Mouse (Mus musculus): ENCODE measurements around the gene Ccnl1.

Gene Ccnl1

GRCm38 (mm10) chr3:65959416-65960001 is 1.5 kb upstream of the Ccnl1 start:
- in situ Hi-C loops (cut with MboI, MseI): loop anchor here (25.0 kb wide), 1 partner anchor 1997 kb away; the partner anchor contains the start of gene Slc33a1

- in situ Hi-C loops (cut with MboI, MseI): loop anchor here (25.0 kb wide), 1 partner anchor 1997 kb away; the partner anchor contains the start of gene Slc33a1
Measured at GRCm38 (mm10) chr3:65958840-65959185, 764 bp upstream of the Ccnl1 start.

DNA sequence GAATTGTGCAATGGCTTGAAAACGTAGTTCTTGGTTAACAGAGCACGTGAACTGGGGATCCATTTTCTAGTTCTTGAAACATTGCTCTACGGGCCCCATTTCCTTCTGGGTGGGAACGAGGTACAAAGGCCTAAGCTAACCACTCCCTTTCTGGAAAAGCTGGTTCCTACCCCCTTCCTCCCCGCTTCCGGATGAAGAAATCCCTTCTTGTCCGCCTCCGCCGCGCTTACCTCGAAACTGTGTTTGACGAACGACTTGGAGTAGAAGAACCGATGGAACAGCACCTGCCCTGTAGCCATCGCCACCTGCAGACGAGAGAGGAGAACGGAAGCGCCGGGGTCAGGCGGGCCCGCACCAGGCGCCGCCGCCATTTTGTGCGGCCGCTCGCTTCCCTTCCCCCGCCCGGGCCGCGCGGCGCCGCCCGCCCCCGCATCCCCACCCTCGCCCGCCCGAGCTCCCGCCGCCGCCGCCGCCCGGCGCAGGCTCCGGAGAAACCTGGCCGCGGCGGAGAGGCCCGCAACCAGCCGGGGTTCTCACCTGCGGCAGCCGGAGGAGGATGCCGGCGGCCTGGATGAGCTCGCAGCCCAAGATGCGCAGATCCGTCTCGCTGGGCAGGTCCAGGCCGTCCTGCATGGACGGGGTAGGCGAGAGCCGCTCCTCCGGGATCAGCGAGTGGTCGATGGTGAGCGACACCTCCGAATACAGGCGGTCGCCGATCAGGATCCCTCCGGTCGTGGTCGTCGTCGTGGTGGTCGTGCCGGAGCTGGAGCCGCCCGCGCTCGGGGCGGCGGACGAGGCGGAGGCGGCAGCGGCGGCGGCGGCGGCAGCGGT is 563 bp downstream of the Ccnl1 start:
- in situ Hi-C loops (cut with MboI, MseI): loop anchor here (25.0 kb wide), 1 partner anchor 1995 kb away; the partner anchor contains the start of gene Slc33a1

DNA sequence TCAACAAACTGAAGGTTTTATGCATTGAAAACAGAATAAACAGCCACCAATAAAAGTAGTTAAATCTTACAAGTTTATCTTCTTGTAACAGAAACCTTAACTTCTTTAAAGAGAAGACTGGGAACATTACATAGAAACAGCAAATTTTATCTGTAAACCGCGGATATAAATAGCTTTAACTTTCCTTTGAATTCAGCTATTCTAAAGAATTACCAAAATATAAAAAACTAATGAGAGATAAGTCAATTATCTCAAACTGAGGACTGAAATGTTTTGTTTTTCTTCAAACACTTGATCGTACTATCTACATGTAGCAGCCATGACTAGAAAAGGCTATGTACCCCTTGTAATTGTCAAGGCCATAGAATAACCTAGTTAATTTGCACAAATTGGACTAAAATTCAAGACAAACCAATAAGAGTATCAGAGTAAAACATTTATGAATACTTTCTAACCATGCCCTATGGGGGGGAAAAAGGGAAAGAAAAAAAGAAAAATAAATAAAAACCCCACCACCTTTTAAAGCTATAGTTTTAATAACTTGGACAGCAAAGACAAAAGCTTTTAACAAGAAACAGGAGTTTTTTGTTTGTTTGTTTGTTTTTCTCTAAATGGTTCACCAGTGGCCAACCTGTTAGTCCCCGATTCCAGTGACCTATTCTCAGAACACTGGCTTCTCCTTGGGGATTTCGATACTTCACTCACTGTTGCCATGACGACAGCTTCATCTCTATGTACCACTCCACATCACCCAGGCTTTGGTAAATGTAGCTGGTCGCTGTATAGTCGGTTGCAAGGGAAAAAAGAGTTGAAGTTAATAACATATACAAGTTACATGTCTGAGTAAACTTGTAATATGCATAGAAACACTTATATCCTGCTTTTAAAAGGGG is 3.3 kb downstream of the Ccnl1 start:
- in situ Hi-C loops (cut with MboI, MseI): loop anchor here (25.0 kb wide), 1 partner anchor 1992 kb away; the partner anchor contains the start of gene Slc33a1

DNA sequence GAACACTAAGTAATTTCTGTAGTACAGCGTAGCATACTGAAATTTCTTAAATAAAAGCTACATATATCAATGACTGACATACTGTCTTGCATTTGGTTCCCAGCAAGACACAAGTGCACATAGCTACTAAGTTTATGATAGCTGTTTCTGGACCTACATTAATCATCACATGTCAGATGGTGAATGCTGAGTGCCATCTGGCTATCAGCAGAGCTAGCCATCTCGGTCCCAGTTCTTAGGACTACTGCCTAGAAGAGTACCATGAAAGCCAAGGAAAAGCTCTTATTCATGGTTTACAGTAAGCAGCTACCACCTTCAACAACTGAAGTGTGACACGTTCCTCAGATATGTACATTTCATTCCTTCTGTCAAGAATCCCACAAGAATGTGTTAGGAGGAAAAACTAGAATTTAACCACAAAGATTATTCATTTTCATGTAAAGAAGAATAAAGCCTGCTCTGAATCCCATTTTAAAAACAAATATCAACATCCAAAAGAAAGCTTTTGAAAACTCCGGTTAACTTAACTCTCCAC is 7.2 kb downstream of the Ccnl1 start:
- in situ Hi-C loops (cut with MboI, MseI): loop anchor here (25.0 kb wide), 1 partner anchor 1989 kb away; the partner anchor contains the start of gene Slc33a1

DNA sequence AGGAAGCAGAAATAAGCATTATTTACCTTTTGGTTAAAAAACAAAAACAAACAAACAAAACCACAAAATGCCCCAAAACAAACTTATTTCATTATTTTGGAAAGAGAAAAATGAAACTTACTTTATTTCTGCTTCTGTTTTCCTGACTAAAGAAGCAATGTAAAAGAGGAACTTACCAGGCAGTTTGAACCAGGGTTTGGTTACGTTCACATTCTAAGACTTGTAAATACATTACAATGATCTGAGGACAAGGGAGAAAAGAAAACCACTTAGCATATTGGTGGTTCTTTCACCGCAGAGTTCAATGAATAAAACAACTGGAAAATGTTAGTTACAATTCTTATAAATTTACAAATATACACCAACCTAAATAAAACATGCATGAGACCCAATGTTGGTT is 7.7 kb downstream of the Ccnl1 start:
- in situ Hi-C loops (cut with MboI, MseI): loop anchor here (25.0 kb wide), 1 partner anchor 1988 kb away; the partner anchor contains the start of gene Slc33a1

- in situ Hi-C loops (cut with MboI, MseI): loop anchor here (25.0 kb wide), 1 partner anchor 1933 kb away; no protein-coding TSS in a partner anchor
Measured at GRCm38 (mm10) chr3:65945277-65945932, 12.6 kb downstream of the Ccnl1 start.

- in situ Hi-C loops (cut with MboI, MseI): loop anchor here (25.0 kb wide), 1 partner anchor 1932 kb away; no protein-coding TSS in a partner anchor
Measured at GRCm38 (mm10) chr3:65944713-65945112, 13.3 kb downstream of the Ccnl1 start.

DNA sequence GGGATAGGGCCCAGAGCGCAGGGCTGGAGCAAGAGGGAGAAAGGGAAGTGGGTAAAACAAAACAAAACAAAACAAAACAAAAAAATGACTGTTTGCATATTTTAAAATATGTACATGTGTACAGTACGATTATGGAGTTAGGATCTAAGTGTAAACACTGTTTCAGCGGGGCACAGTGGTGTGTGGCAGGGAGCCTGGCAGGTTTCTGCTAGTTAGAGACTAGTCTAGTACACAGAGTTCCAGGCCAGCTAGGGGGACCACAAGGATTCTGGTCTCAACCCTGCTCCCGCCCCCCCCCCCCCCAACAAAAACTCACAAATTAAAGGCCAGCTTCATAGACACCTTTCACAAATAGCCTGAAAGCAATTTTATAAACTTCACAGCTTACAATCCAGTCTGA is 14.6 kb downstream of the Ccnl1 start:
- in situ Hi-C loops (cut with MboI, MseI): loop anchor here (25.0 kb wide), 1 partner anchor 1931 kb away; no protein-coding TSS in a partner anchor

DNA sequence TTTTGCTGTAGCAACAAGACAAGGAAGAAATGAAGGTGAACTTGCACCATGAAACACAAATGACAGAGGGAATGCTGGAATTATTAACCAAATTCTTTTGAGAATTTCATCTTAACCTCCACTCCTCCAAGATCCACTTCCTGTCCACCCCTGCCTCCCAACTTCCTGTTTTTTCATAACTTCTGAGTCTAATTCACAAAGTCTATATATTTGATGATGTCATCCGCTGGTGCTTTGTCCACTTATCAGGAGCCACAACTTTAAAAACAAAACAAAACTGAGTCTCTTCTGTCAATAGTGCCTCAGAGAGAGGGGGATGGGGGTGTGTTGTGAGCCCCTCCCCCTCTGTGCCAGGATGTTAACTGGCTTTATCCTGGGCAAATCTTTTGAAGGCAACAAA is 17.0 kb downstream of the Ccnl1 start:
- in situ Hi-C loops (cut with MboI, MseI): loop anchor here (25.0 kb wide), 1 partner anchor 1929 kb away; no protein-coding TSS in a partner anchor

DNA sequence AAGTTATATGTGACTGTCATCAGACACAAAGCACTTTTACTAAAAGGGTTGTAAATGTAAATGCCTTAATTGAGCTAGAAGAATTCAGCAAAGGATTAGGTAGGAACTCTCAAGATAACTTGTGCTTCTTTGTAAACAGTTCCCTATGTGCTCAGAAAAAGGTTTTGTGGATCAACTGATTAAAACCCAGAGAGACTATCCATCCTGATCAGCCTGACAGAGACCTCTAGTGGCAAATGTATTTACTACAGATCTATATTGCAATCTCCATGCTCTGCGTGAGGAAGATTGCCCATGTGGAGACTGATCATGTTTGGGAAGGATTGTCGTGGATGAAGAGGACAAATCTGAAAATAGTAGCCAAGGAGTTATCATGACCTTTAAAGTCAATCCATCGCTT is 19.8 kb downstream of the Ccnl1 start:
- in situ Hi-C loops (cut with MboI, MseI): loop anchor here (10.0 to 25.0 kb wide), 3 partner anchors 563 to 1926 kb away; partner anchors contain the start of gene Gfm1

DNA sequence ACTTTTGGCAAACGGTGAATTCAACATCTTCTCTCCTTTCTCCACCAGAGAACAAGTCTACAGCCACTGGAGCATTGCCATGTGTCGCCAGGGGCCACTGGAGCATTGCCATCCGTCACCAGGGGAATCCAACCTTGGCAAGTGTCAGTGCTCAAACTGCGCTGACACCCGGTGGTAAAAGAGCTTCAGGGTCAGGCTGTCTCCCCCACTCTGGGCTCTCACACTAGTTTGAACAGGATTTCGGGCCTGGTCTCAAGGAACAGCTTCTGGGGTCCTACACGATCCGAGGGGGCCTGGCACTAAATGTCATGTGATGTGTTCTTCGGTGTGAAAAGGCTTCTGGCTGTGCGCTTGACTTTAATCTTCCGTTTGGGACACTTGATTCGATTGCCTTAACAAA is 21.7 kb downstream of the Ccnl1 start:
- in situ Hi-C loops (cut with MboI, MseI): loop anchor here (10.0 to 25.0 kb wide), 3 partner anchors 562 to 1924 kb away; partner anchors contain the start of gene Gfm1

GRCm38 (mm10) chr3:65935153-65935552 is 22.9 kb downstream of the Ccnl1 start:
- in situ Hi-C loops (cut with MboI, MseI): loop anchor here (10.0 to 25.0 kb wide), 3 partner anchors 560 to 1923 kb away; partner anchors contain the start of gene Gfm1

GRCm38 (mm10) chr3:65933726-65934125 is 24.3 kb downstream of the Ccnl1 start:
- in situ Hi-C loops (cut with MboI, MseI): loop anchor here (10.0 to 25.0 kb wide), 3 partner anchors 559 to 1921 kb away; partner anchors contain the start of gene Gfm1

GRCm38 (mm10) chr3:65931542-65931941 is 26.5 kb downstream of the Ccnl1 start:
- in situ Hi-C loops (cut with MboI, MseI): loop anchor here (10.0 to 25.0 kb wide), 3 partner anchors 557 to 1919 kb away; partner anchors contain the start of gene Gfm1

DNA sequence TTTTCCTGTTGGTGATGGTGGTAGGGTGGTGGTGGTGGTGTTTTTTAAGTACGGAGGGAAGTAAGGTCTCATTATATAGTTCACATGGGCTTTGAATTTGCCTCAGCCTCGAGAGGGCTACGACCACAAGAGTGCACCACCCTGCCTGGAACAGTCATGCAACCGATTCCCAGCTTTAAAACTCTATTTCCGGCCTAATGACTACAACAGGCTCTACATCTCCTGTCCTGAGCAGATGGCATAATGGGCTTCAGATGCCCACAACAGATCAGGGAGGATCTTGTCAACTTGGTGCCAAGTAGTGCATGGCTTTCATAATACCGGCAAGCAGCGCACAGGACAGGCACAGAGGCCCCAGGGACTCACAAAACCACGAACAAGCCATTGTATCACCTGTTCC is 27.4 kb downstream of the Ccnl1 start:
- in situ Hi-C loops (cut with MboI, MseI): loop anchor here (10.0 to 25.0 kb wide), 3 partner anchors 556 to 1918 kb away; partner anchors contain the start of gene Gfm1

GRCm38 (mm10) chr3:65929821-65930633 is 28.0 kb downstream of the Ccnl1 start:
- in situ Hi-C loops (cut with MboI, MseI): loop anchor here (10.0 to 25.0 kb wide), 3 partner anchors 555 to 1918 kb away; partner anchors contain the start of gene Gfm1

- in situ Hi-C loops (cut with MboI, MseI): loop anchor here (25.0 kb wide), 1 partner anchor 1917 kb away; no protein-coding TSS in a partner anchor
Measured at GRCm38 (mm10) chr3:65929304-65929783, 28.7 kb downstream of the Ccnl1 start.

Data from regulatory T cell (primary cell).